Comparison of ENCODE assay signal across 9 mouse cellular contexts in the genomic region with DNA sequence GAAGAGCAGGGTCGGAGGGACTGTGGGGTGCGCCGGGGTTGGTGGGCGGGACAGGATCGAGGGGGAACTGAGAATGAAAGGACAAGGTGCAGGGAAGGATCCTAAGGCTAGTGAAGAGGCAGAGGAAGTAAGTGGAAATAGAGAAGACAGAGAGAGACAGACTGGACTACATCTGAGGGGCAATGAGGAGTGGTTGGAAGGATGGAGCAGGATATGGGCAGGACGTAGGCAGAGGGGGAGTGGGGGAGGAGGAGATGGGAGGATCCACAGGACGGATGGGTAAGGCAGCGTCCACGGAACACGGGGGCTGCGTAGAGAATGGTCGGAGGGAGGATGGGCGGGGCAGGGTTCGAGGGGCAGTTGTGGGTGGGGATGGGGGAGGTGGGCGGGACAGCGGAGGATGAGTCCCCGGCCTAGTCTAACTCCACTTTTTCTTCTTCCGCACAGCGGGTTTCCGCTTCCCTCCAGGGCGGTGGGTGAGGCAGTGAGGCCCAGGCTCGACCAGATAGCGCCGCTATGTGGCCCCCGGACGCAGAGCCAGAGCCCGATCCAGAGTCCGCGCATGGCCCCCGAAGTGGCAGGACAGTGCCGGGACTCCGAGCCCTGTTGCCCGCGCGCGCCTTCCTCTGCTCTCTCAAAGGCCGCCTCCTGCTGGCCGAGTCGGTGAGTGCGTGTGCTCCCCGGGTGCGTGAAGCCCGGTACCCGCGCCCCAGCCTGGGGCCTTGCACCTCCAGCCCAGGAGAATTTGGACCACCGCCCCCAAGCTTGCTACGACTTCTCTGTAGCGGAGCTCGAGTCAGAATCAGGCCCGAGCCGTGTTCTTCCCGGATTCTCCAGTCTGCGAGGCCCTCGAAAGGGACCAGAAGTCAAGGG. TPM values are rescaled to one million over a fixed set of nuclear protein-coding genes. Genes with fewer than 3 reads are reported as not detected.
DNase-seq lines count a peak whose midpoint lies in the region; ATAC-seq and TF ChIP-seq lines count a peak whose summit lies in the region.
"Had no signal": no experiment of that assay in that cellular context is flagged by ENCODE, and none has a peak within 500 bp of the region (broad histone marks: within the 10 kb centered on the region; RNA-seq: fewer than 3 reads in every experiment).

No protein-coding gene starts in this region.

- intact Hi-C loops in heart, postnatal 14 days (cut with DNase I) = loop anchor here (2.0 to 5.0 kb wide), 3 partner anchors 90 to 193 kb away; partner anchors contain the start of genes Car7, Cklf and Nae1

- no peaks in the 10 kb centered on the region for H3K9me3 ChIP-seq in E14TG2a.4 (ENCODE audit: low read length)
- H3K9me3 ChIP-seq in forebrain, embryonic 15.5 days = no peaks in the 10 kb centered on the region
- no peaks in the 10 kb centered on the region for H3K9me3 ChIP-seq in neural tube, embryonic 13.5 days

- peaks cover 54% of the 10 kb centered on the region for H3K27me3 ChIP-seq in E14TG2a.4 (ENCODE audit: insufficient read depth, low read length)
- H3K27me3 ChIP-seq in forebrain, embryonic 15.5 days = no peaks in the 10 kb centered on the region
- no peaks in the 10 kb centered on the region for H3K27me3 ChIP-seq in neural tube, embryonic 13.5 days

- TF ChIP-seq CTCF in E14TG2a.4 (conservative IDR thresholded peaks at IDR 0.05; ENCODE audit: low read length) = peak; percentile 3; the same call in 1 of the 2 replicates

- no peaks in the 10 kb centered on the region for H3K36me3 ChIP-seq in E14TG2a.4 (ENCODE audit: insufficient read depth, low read length)
- no peaks in the 10 kb centered on the region for H3K36me3 ChIP-seq in forebrain, embryonic 15.5 days
- no peaks in the 10 kb centered on the region for H3K36me3 ChIP-seq in neural tube, embryonic 13.5 days

- WGBS in forebrain, embryonic 15.5 days = under 1% methylated on average over 46 of the region's 54 CpGs
- under 1% methylated on average over 51 of the region's 54 CpGs for WGBS in neural tube, embryonic 13.5 days

- peak overlapping the region; percentile 51 for H3K27ac ChIP-seq in forebrain, embryonic 15.5 days (replicated peaks)
- H3K27ac ChIP-seq in neural tube, embryonic 13.5 days (replicated peaks) = peak overlapping the region; percentile 75

- ATAC-seq in cerebellum, adult (ENCODE audit: insufficient number of reproducible peaks, low FRiP score, low TSS enrichment) = peak; percentile 37; the same call in 1 of the 2 replicates
- peak; percentile 76 for ATAC-seq in forebrain, embryonic 15.5 days (replicated peaks)
- ATAC-seq in neural tube, embryonic 13.5 days (ENCODE audit: low read depth) = peak; percentile 77

- peak overlapping the region; percentile 81 for H3K4me2 ChIP-seq in forebrain, embryonic 15.5 days (replicated peaks)
- peak overlapping the region; percentile 86 for H3K4me2 ChIP-seq in neural tube, embryonic 13.5 days

- peak overlapping the region; percentile 81 for H3K4me3 ChIP-seq in E14TG2a.4 (replicated peaks; ENCODE audit: low read length)
- H3K4me3 ChIP-seq in forebrain, embryonic 15.5 days = peak overlapping the region; percentile 61
- peak overlapping the region; percentile 60 for H3K4me3 ChIP-seq in neural tube, embryonic 13.5 days

- H3K4me1 ChIP-seq in E14TG2a.4 (replicated peaks; ENCODE audit: low read depth, low read length) = peaks cover 22% of the 10 kb centered on the region
- H3K4me1 ChIP-seq in forebrain, embryonic 15.5 days = peaks cover 16% of the 10 kb centered on the region
- peaks cover 16% of the 10 kb centered on the region for H3K4me1 ChIP-seq in neural tube, embryonic 13.5 days (replicated peaks)

- peak overlapping the region; percentile 56 for H3K9ac ChIP-seq in forebrain, embryonic 15.5 days (replicated peaks)
- H3K9ac ChIP-seq in neural tube, embryonic 13.5 days = peak overlapping the region; percentile 78

- peak; percentile 82 to 83 for DNase-seq in heart, postnatal 14 days
- DNase-seq in layer of hippocampus, adult 11-12 months (ENCODE audit: low spot score) = peak; percentile 76
- peak; percentile 80 to 84 for DNase-seq in lung, adult 18-20 months
- peak; percentile 76 for DNase-seq in testis, postnatal 14 days (ENCODE audit: low spot score)

RNA-seq across cellular contexts. Expression of gene Cmtm3, which starts 1.3 kb away (rescaled TPM):
- polyA plus RNA-seq in forebrain, embryonic 15.5 days (2015; fragmentation: Nextera tagmentation; extraction: Ambion mirVana) = 32.7 and 34.3 TPM in 2 replicates
- total RNA-seq in heart, postnatal 14 days (2021) = 10 to 100 TPM; 31.4 to 31.5 TPM
- polyA plus RNA-seq in neural tube, embryonic 13.5 days (2015; fragmentation: Nextera tagmentation; extraction: Ambion mirVana) = 54.3 and 60.0 TPM in 2 replicates

RNA-seq across cellular contexts. Expression of gene Cmtm2b, which starts 18.4 kb away (rescaled TPM):
- polyA plus RNA-seq in forebrain, embryonic 15.5 days (2015; fragmentation: Nextera tagmentation; extraction: Ambion mirVana) = not detected in 2 replicates
- total RNA-seq in heart, postnatal 14 days (2021) = not detected
- not detected in 2 replicates for polyA plus RNA-seq in neural tube, embryonic 13.5 days (2015; fragmentation: Nextera tagmentation; extraction: Ambion mirVana)
- polyA plus RNA-seq: large intestine, adult 2 months had no signal

RNA-seq across cellular contexts. Expression of gene Gm11020, which starts 19.1 kb away (rescaled TPM):
- not detected in 2 replicates for polyA plus RNA-seq in forebrain, embryonic 15.5 days (2015; fragmentation: Nextera tagmentation; extraction: Ambion mirVana)
- total RNA-seq in heart, postnatal 14 days (2021) = not detected
- not detected in 2 replicates for polyA plus RNA-seq in neural tube, embryonic 13.5 days (2015; fragmentation: Nextera tagmentation; extraction: Ambion mirVana)
- polyA plus RNA-seq: large intestine, adult 2 months had no signal

RNA-seq across cellular contexts. Expression of gene Cmtm1, which starts 30.5 kb away (rescaled TPM):
- polyA plus RNA-seq in forebrain, embryonic 15.5 days (2015; fragmentation: Nextera tagmentation; extraction: Ambion mirVana) = not detected in 2 replicates
- total RNA-seq in heart, postnatal 14 days (2021) = not detected
- polyA plus RNA-seq in neural tube, embryonic 13.5 days (2015; fragmentation: Nextera tagmentation; extraction: Ambion mirVana) = not detected in 2 replicates
- polyA plus RNA-seq: large intestine, adult 2 months had no signal

RNA-seq across cellular contexts. Expression of gene Gm45711, which starts 30.6 kb away (rescaled TPM):
- not detected in 2 replicates for polyA plus RNA-seq in forebrain, embryonic 15.5 days (2015; fragmentation: Nextera tagmentation; extraction: Ambion mirVana)
- not detected for total RNA-seq in heart, postnatal 14 days (2021)
- not detected in 2 replicates for polyA plus RNA-seq in neural tube, embryonic 13.5 days (2015; fragmentation: Nextera tagmentation; extraction: Ambion mirVana)
- polyA plus RNA-seq: large intestine, adult 2 months had no signal

Comparison
In these comparisons a context has a peak if more than half of its experiments do, and no peak if none do; other contexts are left out.
1. Peak in every context shown above with its lines: DNase-seq, ATAC-seq, H3K4me3 ChIP-seq and H3K27ac ChIP-seq.